Mouse (Mus musculus) kidney, postnatal 0 days (tissue): ENCODE measurements at regions not wholly inside any gene's neighbourhood (a gene's known extent, or its start where the extent isn't known, plus 50 kb on each side); places are given as distances from the start of the nearest gene placed in this dataset.

Experiments used
- ATAC-seq: fragments of 200-750 bp; cut with Nextera tagmentation; replicated peaks from 2 replicates; pipeline ENCODE4 v1.8.0; 2017; ENCODE audit warnings: low read depth, moderate number of reproducible peaks, moderate TSS enrichment, moderate library complexity; ENCODE audit not compliant: low FRiP score
- DNase-seq: peaks from one replicate; pipeline ENCODE4 v3.0.0-alpha.2; 2016; ENCODE audit warnings: low spot score
- H3K27ac ChIP-seq: fragments of 300-500 bp; sonication (generic); 2 replicates; pipeline ENCODE4 v1.5.1; 2014; ENCODE audit warnings: mild to moderate bottlenecking
- H3K27me3 ChIP-seq: fragments of 300-500 bp; sonication (generic); 2 replicates; pipeline ENCODE4 v1.6.1; 2014; ENCODE audit warnings: low read length, mixed read lengths; ENCODE audit not compliant: insufficient read depth
- H3K36me3 ChIP-seq: fragments of 300-500 bp; sonication (generic); 2 replicates; pipeline ENCODE4 v1.6.1; 2014; ENCODE audit warnings: low read length, mixed read lengths; ENCODE audit not compliant: insufficient read depth
- H3K4me1 ChIP-seq: fragments of 300-500 bp; sonication (generic); replicated peaks from 2 replicates; pipeline ENCODE4 v1.6.1; 2014; ENCODE audit warnings: antibody characterized with exemption, low read length, mixed read lengths; ENCODE audit not compliant: insufficient read depth
- H3K4me2 ChIP-seq: fragments of 300-500 bp; sonication (generic); 2 replicates; pipeline ENCODE4 v1.6.1; 2014; ENCODE audit warnings: mild to moderate bottlenecking, low read length, moderate library complexity, mixed read lengths
- H3K4me3 ChIP-seq: fragments of 300-500 bp; sonication (generic); replicated peaks from 2 replicates; pipeline ENCODE4 v1.5.1; 2014; ENCODE audit warnings: low read depth, low read length
- H3K9ac ChIP-seq: fragments of 300-500 bp; sonication (generic); 2 replicates; pipeline ENCODE4 v1.6.1; 2014; ENCODE audit warnings: low read depth, low read length
- H3K9me3 ChIP-seq: fragments of 300-500 bp; sonication (generic); replicated peaks from 2 replicates; pipeline ENCODE4 v1.6.1; 2016; ENCODE audit warnings: low read length, inconsistent platforms, mixed read lengths
- CTCF ChIP-seq: IDR thresholded peaks from 2 replicates; pipeline ENCODE4 v1.5.1; 2016; ENCODE audit warnings: antibody characterized with exemption, low read depth, mild to moderate bottlenecking, moderate library complexity
- WGBS: fragments of 180-500 bp; shearing (Covaris S2); extraction: QIAGEN DNeasy Blood & Tissue Kit; methylation state at CpG from one replicate; pipeline ENCODE4 v1.1.7; 2014; 5-methylcytosine and 5-hydroxymethylcytosine counted together

DNA sequence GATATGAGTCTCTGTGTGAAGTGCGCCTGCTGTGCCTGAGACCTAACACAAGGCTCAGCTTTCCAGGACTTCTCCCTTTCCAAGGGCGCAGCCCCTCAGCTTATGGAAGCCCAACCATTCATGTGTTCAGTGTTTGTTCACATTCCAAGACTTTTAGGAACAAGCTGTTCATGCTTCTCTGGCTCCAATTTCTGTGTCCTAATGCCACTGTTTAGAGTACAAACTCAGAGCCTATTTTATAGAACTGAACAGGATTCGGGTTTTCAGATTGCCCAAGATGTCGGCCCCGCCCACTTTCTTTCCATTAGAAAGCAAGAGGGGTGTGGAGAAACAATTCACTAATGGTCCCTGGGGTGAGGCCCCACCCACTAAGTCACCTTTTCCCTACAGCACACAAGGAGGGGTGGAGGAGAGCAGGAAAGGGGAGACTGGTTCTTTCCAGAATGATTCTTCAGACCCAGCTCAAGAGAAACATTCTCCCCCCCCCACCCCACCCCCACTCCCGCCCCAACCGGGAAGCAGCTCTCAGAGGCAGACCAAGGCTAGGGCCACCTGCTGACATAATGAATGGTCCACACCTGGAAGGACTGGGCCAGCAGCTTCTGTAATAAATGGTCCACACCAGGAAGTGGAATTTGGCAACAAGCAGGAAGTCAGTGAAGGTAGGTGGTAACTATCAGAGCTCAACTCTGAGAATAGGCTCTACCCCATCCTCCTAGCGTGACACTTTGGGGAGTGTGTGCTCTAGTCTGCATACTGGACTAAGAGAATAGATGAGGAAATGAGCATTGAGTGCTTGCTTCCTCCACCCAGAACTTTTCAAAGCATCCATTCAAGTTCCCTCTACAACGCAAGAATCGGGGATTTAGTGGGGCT is 120.2 kb upstream of the Zfp648 start:
- 47% methylated on average over 10 of the region's 10 CpGs for WGBS
- no peaks in the 10 kb centered on the region for H3K36me3 ChIP-seq
- H3K4me1 ChIP-seq, result no peaks in the 10 kb centered on the region
- H3K4me3 ChIP-seq, result no peak overlapping the region
- H3K9me3 ChIP-seq, result no peaks in the 10 kb centered on the region
- H3K9ac ChIP-seq, result no peak overlapping the region
- no peaks in the 10 kb centered on the region for H3K27me3 ChIP-seq
- no peak overlapping the region for H3K4me2 ChIP-seq
- DNase-seq, result peak; percentile 68
- TF ChIP-seq CTCF, result no peak
- peak overlapping the region; percentile 31; the same call in 1 of the 2 replicates for H3K27ac ChIP-seq
- ATAC-seq, result peak; percentile 66

DNA sequence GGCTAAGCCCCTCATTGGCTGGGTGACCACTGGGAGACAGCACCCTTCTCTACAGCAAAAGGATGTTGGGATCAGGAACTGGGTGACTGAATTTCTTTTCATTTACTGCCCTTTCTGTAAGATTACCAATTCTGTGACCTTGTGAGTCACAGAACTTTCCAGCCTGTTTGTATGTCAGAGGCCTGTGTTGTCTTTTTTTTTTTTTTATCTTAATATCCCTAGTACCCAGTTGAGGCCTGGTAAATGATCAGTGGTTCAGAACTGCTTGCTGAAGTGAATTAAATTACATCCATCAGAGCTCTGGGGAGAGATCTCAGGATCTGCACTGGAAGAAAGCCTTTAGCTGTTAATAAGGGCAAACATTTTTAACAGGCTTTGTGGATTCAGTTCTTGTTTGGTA is 114.8 kb upstream of the Zfp648 start:
- H3K9me3 ChIP-seq, result no peaks in the 10 kb centered on the region
- TF ChIP-seq CTCF, result no peak
- H3K4me1 ChIP-seq, result 0 out of 2 replicates have a peak, but pooled peaks cover 3% of the 10 kb centered on the region
- no peaks in the 10 kb centered on the region for H3K27me3 ChIP-seq
- no peak overlapping the region for H3K27ac ChIP-seq
- H3K36me3 ChIP-seq, result no peaks in the 10 kb centered on the region
- ATAC-seq (no peak), DNase-seq (no peak)
- no peak overlapping the region for H3K9ac ChIP-seq
- no peak overlapping the region for H3K4me2 ChIP-seq
- no peak overlapping the region for H3K4me3 ChIP-seq

DNA sequence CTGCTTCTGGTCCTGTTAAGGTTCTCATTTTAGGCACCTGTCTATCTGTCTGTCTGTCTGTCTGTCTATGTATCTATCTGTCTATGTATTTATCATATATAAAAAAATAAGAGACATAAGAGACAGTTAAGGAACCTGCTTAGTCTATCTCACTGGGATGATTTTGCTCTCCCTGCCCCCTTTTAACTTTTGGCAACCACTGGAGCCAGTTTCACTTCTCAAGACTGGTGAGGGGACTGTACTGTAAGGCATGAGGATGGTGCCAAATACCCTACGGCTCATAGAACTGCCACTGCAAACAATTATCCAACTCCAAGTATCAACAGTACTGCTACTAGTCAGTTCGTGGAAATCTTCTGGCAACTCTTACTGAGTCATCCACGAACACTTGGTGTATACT is 111.2 kb upstream of the Zfp648 start:
- Histone ChIP-seq H3K4me3 (no peak overlapping the region), H3K9ac (no peak overlapping the region), H3K4me1 (0 out of 2 replicates have a peak, but pooled peaks cover 3% of the 10 kb centered on the region), H3K9me3 (no peaks in the 10 kb centered on the region), H3K27ac (no peak overlapping the region), H3K36me3 (no peaks in the 10 kb centered on the region), H3K4me2 (no peak overlapping the region), H3K27me3 (no peaks in the 10 kb centered on the region)
- DNase-seq (no peak), ATAC-seq (no peak)
- WGBS, result 91% methylated on average over 3 of the region's 3 CpGs
- TF ChIP-seq CTCF, result no peak

DNA sequence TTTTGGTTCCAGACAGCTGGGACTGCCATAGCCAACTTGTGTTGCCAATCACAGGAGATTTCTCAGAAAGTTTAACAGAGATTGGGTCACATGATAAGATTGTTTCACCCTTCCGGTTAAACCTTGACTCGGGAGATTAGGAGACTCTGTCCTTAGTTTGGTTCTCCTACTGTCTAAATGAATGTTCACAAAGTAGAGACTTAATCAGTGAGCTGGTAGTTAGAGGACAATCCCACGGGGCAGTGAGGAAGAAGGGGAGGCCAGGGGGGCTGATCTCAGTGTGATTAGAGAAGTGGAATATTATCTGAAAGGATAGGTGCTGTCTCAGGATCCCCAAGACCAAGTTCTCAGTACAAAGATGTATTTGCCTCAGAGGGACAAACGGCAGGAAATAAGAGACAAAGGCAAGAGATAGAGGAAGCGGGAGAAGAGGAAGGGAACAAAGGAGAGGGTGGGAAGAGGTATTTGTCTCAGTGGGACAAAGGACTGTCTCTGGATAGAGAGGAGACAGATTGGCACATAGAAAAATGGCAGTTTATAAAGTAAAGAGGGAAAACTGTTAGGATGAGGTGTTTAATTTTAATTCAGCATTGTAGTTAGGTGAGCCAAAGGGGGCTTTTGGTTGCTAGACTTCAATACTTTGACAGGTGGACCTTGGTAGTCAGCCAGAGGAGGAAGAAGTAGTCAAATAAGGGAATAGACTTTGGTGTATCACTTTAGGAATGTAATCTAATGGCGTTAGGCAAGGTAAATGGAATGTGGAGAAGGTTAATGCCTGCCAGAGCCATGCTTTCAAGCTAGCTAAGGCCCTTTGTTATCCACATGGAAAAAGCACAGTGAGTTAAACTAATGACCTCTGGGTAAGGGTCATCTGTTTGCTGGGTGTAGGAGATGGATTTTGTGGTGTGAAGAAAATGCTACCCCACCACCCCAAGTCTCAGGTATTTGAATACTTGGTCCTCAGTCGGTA is 110.2 kb upstream of the Zfp648 start:
- DNase-seq, result no peak
- H3K9ac ChIP-seq, result no peak overlapping the region
- 0 out of 2 replicates have a peak, but pooled peaks cover 3% of the 10 kb centered on the region for H3K4me1 ChIP-seq
- no peaks in the 10 kb centered on the region for H3K9me3 ChIP-seq
- H3K27ac ChIP-seq, result no peak overlapping the region
- no peaks in the 10 kb centered on the region for H3K36me3 ChIP-seq
- no peak for TF ChIP-seq CTCF
- no peak for ATAC-seq
- 61% methylated on average over 7 of the region's 7 CpGs for WGBS
- H3K4me3 ChIP-seq, result no peak overlapping the region
- H3K27me3 ChIP-seq, result no peaks in the 10 kb centered on the region
- no peak overlapping the region for H3K4me2 ChIP-seq

DNA sequence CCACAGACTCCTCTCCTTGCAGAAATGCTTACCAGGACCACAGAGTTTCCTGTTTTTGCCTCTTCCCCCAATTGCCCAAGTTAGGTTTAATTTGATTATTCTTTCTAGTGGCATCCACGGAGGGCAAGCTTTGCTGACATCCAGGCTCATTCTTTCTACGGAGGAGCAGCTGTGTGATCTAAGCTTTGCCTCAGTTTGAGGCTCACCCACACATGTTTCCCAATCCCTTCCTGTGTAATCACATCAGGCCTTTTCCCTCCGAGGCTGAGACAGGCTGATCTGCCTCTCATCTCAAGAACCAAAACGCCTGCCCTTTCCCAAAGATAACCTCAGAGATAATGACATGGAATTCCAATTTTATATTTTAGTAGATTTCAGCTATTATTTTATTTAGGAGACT is 107.4 kb upstream of the Zfp648 start:
- Histone ChIP-seq H3K27me3 (no peaks in the 10 kb centered on the region), H3K4me1 (0 out of 2 replicates have a peak, but pooled peaks cover 3% of the 10 kb centered on the region), H3K9ac (no peak overlapping the region), H3K4me3 (no peak overlapping the region), H3K27ac (no peak overlapping the region), H3K9me3 (no peaks in the 10 kb centered on the region), H3K36me3 (no peaks in the 10 kb centered on the region), H3K4me2 (no peak overlapping the region)
- DNase-seq (no peak), ATAC-seq (no peak)
- 67% methylated on average over 4 of the region's 4 CpGs for WGBS
- no peak for TF ChIP-seq CTCF

DNA sequence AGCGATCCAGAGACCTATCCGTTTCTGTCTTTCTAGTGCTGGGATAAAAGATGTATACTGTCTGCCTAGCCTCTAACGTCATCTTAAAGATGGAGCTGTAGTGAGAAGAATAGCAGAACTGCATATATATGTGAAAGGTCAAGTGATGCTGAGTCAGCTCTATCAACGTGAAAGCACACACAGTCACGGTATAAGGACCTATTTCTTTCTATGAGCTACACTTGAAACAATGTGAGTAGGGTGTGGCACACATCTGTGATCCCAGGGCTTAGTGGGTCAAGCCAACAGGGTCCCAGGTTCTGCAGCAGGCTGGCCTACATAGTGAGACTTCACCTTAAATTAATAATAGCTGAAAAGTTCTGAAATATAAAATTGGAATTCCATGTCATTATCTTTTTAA is 106.6 kb upstream of the Zfp648 start:
- ATAC-seq, result no peak
- H3K27ac ChIP-seq, result no peak overlapping the region
- TF ChIP-seq CTCF, result no peak
- DNase-seq, result no peak
- no peak overlapping the region for H3K4me2 ChIP-seq
- no peaks in the 10 kb centered on the region for H3K27me3 ChIP-seq
- WGBS, result 86% methylated on average over 5 of the region's 5 CpGs
- no peak overlapping the region for H3K4me3 ChIP-seq
- H3K36me3 ChIP-seq, result no peaks in the 10 kb centered on the region
- 0 out of 2 replicates have a peak, but pooled peaks cover 3% of the 10 kb centered on the region for H3K4me1 ChIP-seq
- H3K9me3 ChIP-seq, result no peaks in the 10 kb centered on the region
- H3K9ac ChIP-seq, result no peak overlapping the region
